Mouse (Mus musculus): ENCODE data around the gene Adcy10. TPM values are rescaled to one million over a fixed set of nuclear protein-coding genes. Genes with fewer than 3 reads are reported as not detected.
A peak's percentile ranks its signal among the peaks of the same experiment; 100 is the strongest.

Gene Adcy10
- total RNA-seq, 1 experiment = 0.22 TPM

- H3K4me1 ChIP-seq (ENCODE audit: control insufficient read depth in 2 of 2, insufficient read depth in 2 of 2, low read length in 2 of 2, poor library complexity in 1 of 2) = peaks cover 0 to 3% of the 10 kb centered on the region in 2 experiments; a peak in 1 of 4 replicates
- TF ChIP-seq ZC3H11A (IDR thresholded peaks at IDR 0.05; ENCODE audit: borderline replicate concordance, low read depth, low read length) = no peak
- no peak for TF ChIP-seq CHD2 (IDR thresholded peaks at IDR 0.05; ENCODE audit: low read depth, low read length)
- no peak for TF ChIP-seq ZNF384 (IDR thresholded peaks at IDR 0.05; ENCODE audit: low read depth, low read length)
- TF ChIP-seq MAFK (IDR thresholded peaks at IDR 0.05; ENCODE audit: insufficient read depth, low read depth, low read length) = no peak
- TF ChIP-seq HCFC1 (IDR thresholded peaks at IDR 0.05; ENCODE audit: borderline replicate concordance, insufficient read depth, low read length) = no peak
- no peak overlapping the region for H3K4me3 ChIP-seq (ENCODE audit: insufficient read depth in 1 of 2, low read depth in 1 of 2, low read length in 2 of 2, poor library complexity in 1 of 2, severe bottlenecking in 1 of 2)
- no peaks in the 10 kb centered on the region for H3K9me3 ChIP-seq (ENCODE audit: control insufficient read depth, insufficient read depth, low read depth, low read length)
- H3K9ac ChIP-seq (ENCODE audit: insufficient read depth, low read depth, low read length, poor library complexity, severe bottlenecking) = no peak overlapping the region
- no peak overlapping the region for H3K27ac ChIP-seq (ENCODE audit: insufficient read depth, low read depth, low read length, poor library complexity, severe bottlenecking)
- peaks cover 11% of the 10 kb centered on the region; the same call in 1 of the 2 replicates for H3K36me3 ChIP-seq (ENCODE audit: control insufficient read depth, insufficient read depth, low read length, poor library complexity, severe bottlenecking)
- in situ Hi-C loops (cut with MboI; ENCODE audit: low sequenced_read_pairs in 2 of 2, unreplicated experiment in 2 of 2) = no loop called here
- no peak for DNase-seq (ENCODE audit: low read depth, low spot score)
These were observed 105.8 kb downstream of the Adcy10 start for GRCm38 (mm10) chr1:165590760-165591159.

- DNase-seq (ENCODE audit: low read depth, low spot score) = no peak
- Histone ChIP-seq H3K4me3 (ENCODE audit: insufficient read depth in 1 of 2, low read depth in 1 of 2, low read length in 2 of 2, poor library complexity in 1 of 2, severe bottlenecking in 1 of 2) (no peak overlapping the region), H3K27ac (ENCODE audit: insufficient read depth, low read depth, low read length, poor library complexity, severe bottlenecking) (no peak overlapping the region), H3K36me3 (ENCODE audit: control insufficient read depth, insufficient read depth, low read length, poor library complexity, severe bottlenecking) (peaks cover 11% of the 10 kb centered on the region; the same call in 1 of the 2 replicates), H3K9ac (ENCODE audit: insufficient read depth, low read depth, low read length, poor library complexity, severe bottlenecking) (no peak overlapping the region), H3K4me1 (ENCODE audit: control insufficient read depth in 2 of 2, insufficient read depth in 2 of 2, low read length in 2 of 2, poor library complexity in 1 of 2) (peaks cover 0 to 2% of the 10 kb centered on the region in 2 experiments; a peak in 1 of 4 replicates), H3K9me3 (ENCODE audit: control insufficient read depth, insufficient read depth, low read depth, low read length) (no peaks in the 10 kb centered on the region)
- in situ Hi-C loops (cut with MboI; ENCODE audit: low sequenced_read_pairs in 2 of 2, unreplicated experiment in 2 of 2) = no loop called here
- no peak for TF ChIP-seq HCFC1 (IDR thresholded peaks at IDR 0.05; ENCODE audit: borderline replicate concordance, insufficient read depth, low read length)
- no peak for TF ChIP-seq ZNF384 (IDR thresholded peaks at IDR 0.05; ENCODE audit: low read depth, low read length)
- TF ChIP-seq CHD2 (IDR thresholded peaks at IDR 0.05; ENCODE audit: low read depth, low read length) = no peak
- TF ChIP-seq MAFK (IDR thresholded peaks at IDR 0.05; ENCODE audit: insufficient read depth, low read depth, low read length) = no peak
- no peak for TF ChIP-seq ZC3H11A (IDR thresholded peaks at IDR 0.05; ENCODE audit: borderline replicate concordance, low read depth, low read length)
These were observed 107.5 kb downstream of the Adcy10 start for GRCm38 (mm10) chr1:165592295-165593082.

DNA sequence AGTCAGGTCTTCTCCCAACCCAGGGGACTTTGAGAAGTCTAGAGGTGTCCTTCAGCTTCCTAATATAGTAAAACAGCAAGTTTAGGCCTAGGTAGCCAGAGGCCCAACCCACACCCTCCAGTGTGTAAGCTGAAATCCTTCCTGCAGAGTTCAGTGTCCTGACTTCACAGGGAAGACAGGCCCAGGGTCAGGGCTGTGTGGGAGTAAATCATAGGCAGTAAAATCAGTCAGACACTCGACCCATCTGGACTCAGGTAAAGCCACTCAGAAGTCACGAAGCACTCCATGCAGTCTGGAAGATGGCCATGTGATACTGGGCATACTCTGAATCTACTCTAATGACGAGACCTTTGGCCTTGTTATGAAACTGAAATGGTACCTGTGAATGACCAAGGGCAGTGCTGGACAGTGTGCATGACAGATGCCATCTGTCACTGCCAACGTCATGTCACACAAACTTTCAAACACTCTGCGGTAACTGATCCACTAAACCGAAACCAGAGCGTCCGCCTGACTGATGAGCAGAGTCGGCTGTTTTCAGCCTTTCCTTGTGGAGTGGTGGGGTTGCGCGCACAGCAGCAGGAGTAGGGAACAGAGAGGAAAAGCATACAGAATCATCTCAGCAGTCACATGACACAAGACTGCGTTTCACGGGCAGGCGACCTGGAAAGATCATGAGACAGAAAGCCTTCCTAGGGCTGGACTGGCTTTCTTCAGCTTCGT, 109.9 kb downstream of the Adcy10 start:
- no peak for DNase-seq (ENCODE audit: low read depth, low spot score)
- Histone ChIP-seq H3K4me3 (ENCODE audit: insufficient read depth in 1 of 2, low read depth in 1 of 2, low read length in 2 of 2, poor library complexity in 1 of 2, severe bottlenecking in 1 of 2) (no peak overlapping the region), H3K4me1 (ENCODE audit: control insufficient read depth in 2 of 2, insufficient read depth in 2 of 2, low read length in 2 of 2, poor library complexity in 1 of 2) (peaks cover 0 to 2% of the 10 kb centered on the region in 2 experiments; a peak in 1 of 4 replicates), H3K9me3 (ENCODE audit: control insufficient read depth, insufficient read depth, low read depth, low read length) (no peaks in the 10 kb centered on the region), H3K27ac (ENCODE audit: insufficient read depth, low read depth, low read length, poor library complexity, severe bottlenecking) (no peak overlapping the region), H3K36me3 (ENCODE audit: control insufficient read depth, insufficient read depth, low read length, poor library complexity, severe bottlenecking) (peaks cover 11% of the 10 kb centered on the region; the same call in 1 of the 2 replicates), H3K9ac (ENCODE audit: insufficient read depth, low read depth, low read length, poor library complexity, severe bottlenecking) (no peak overlapping the region)
- in situ Hi-C loops (cut with MboI; ENCODE audit: low sequenced_read_pairs in 2 of 2, unreplicated experiment in 2 of 2) = no loop called here
- no peak for TF ChIP-seq HCFC1 (IDR thresholded peaks at IDR 0.05; ENCODE audit: borderline replicate concordance, insufficient read depth, low read length)
- no peak for TF ChIP-seq ZC3H11A (IDR thresholded peaks at IDR 0.05; ENCODE audit: borderline replicate concordance, low read depth, low read length)
- no peak for TF ChIP-seq CHD2 (IDR thresholded peaks at IDR 0.05; ENCODE audit: low read depth, low read length)
- no peak for TF ChIP-seq MAFK (IDR thresholded peaks at IDR 0.05; ENCODE audit: insufficient read depth, low read depth, low read length)
- no peak for TF ChIP-seq ZNF384 (IDR thresholded peaks at IDR 0.05; ENCODE audit: low read depth, low read length)

- Histone ChIP-seq H3K27ac (ENCODE audit: insufficient read depth, low read depth, low read length, poor library complexity, severe bottlenecking) (no peak overlapping the region), H3K36me3 (ENCODE audit: control insufficient read depth, insufficient read depth, low read length, poor library complexity, severe bottlenecking) (peaks cover 16% of the 10 kb centered on the region), H3K4me1 (ENCODE audit: control insufficient read depth in 2 of 2, insufficient read depth in 2 of 2, low read length in 2 of 2, poor library complexity in 1 of 2) (no peaks in the 10 kb centered on the region), H3K9ac (ENCODE audit: insufficient read depth, low read depth, low read length, poor library complexity, severe bottlenecking) (no peak overlapping the region), H3K9me3 (ENCODE audit: control insufficient read depth, insufficient read depth, low read depth, low read length) (no peaks in the 10 kb centered on the region), H3K4me3 (ENCODE audit: insufficient read depth in 1 of 2, low read depth in 1 of 2, low read length in 2 of 2, poor library complexity in 1 of 2, severe bottlenecking in 1 of 2) (no peak overlapping the region)
- DNase-seq (ENCODE audit: low read depth, low spot score) = no peak
- no peak for TF ChIP-seq HCFC1 (IDR thresholded peaks at IDR 0.05; ENCODE audit: borderline replicate concordance, insufficient read depth, low read length)
- TF ChIP-seq ZNF384 (IDR thresholded peaks at IDR 0.05; ENCODE audit: low read depth, low read length) = peak; percentile 82
- in situ Hi-C loops (cut with MboI; ENCODE audit: low sequenced_read_pairs in 2 of 2, unreplicated experiment in 2 of 2) = no loop called here
These were observed 116.8 kb downstream of the Adcy10 start for GRCm38 (mm10) chr1:165601775-165602280.
